Mouse (Mus musculus) MEL (cell line): ENCODE results near the gene Sepsecs.

Experiments
- CTCF ChIP-seq, 3 experiments: IDR thresholded peaks in 2 of 3; conservative IDR thresholded peaks in 1 of 3; 2 replicates each; pipeline ENCODE4 v1.5.1; 2011 to 2012; ENCODE audit warnings: low read length in 3 of 3, low read depth in 2 of 3, mild to moderate bottlenecking in 2 of 3, improper control_type of control experiment in 1 of 3, inconsistent platforms in 1 of 3, mixed read lengths in 1 of 3, moderate library complexity in 1 of 3; ENCODE audit not compliant: control insufficient read depth in 1 of 3, insufficient read depth in 1 of 3, poor library complexity in 1 of 3, severe bottlenecking in 1 of 3
- USF1 ChIP-seq: IDR thresholded peaks from 2 replicates; pipeline ENCODE4 v1.6.1; 2014; ENCODE audit warnings: low read depth, mild to moderate bottlenecking, inconsistent platforms, low read length, improper control_type of control experiment, moderate library complexity

DNA sequence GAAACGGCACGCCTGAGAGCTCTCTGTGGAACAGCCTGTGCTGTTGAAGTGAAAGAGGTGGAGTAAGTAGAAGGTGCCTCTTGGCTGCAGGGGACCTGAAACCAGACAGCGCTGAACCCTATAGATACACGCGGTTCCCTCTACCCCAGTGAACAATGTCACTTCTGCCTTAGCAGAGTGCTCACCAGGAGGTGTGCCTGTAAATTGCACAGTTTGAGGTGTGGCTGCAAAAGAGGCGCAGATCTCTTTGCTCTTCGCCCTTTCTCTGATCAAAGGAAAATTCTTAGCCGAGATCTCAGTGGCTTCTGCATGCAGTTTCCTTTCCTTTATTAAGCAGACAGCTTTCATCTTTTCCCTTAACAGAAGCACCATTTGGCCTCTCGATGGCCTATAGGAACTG is 54.1 kb downstream of the Sepsecs start:
- no peak for TF ChIP-seq USF1
- TF ChIP-seq CTCF (IDR thresholded peaks at IDR 0.05 in 2 of 3, conservative IDR thresholded peaks at IDR 0.05 in 1 of 3; ENCODE audit: control insufficient read depth in 1 of 3, insufficient read depth in 1 of 3, low read depth in 2 of 3, low read length in 3 of 3, poor library complexity in 1 of 3, severe bottlenecking in 1 of 3): no peak
